Mouse (Mus musculus) ES-Bruce4 (cell line): Measurements from ENCODE around the gene Ntn4.

Experiments used
- CTCF ChIP-seq: IDR thresholded peaks from one replicate; pipeline ENCODE4 v1.8.1; 2011; ENCODE audit warnings: low read depth, low read length
- EP300 ChIP-seq: IDR thresholded peaks from 2 replicates; pipeline ENCODE4 v1.6.1; 2011; ENCODE audit warnings: low read depth, low read length; ENCODE audit not compliant: insufficient read depth
- POLR2A ChIP-seq: IDR thresholded peaks from one replicate; pipeline ENCODE4 v1.8.1; 2011; ENCODE audit warnings: low read length; ENCODE audit not compliant: insufficient read depth

DNA sequence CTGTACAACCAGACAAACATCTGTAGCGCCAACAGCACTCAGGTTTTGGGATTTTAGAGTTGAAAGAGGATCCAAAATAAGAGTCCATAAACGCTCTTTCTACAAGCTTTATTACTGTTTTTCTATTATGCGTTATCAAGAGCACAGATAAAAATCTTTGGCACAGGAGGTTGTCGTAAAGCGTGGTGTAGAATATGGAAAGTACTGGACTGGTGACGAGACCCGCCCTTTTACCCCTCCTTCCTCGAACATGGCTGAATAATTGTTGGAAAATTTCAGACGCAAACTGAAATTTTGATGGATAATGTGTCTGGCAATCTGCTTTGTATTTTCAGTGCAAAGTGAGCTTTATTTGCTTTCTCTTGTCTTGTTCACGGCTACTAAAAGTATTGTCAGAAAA lies 16.3 kb upstream of the Ntn4 start:
- no peak for TF ChIP-seq CTCF
- no peak for TF ChIP-seq POLR2A
- TF ChIP-seq EP300 = no peak
